35 mouse cellular contexts compared by ENCODE assay signal in genomic region chr5:117682226-117682625, GRCm38 (mm10).
"Had no signal": no experiment of that assay in that cellular context is flagged by ENCODE, and none has a peak within 500 bp of the region (broad histone marks: within the 10 kb centered on the region; RNA-seq: fewer than 3 reads in every experiment).

No protein-coding gene starts in this region.

- H3K36me3 ChIP-seq: heart, embryonic 10.5 days; heart, embryonic 12.5 days; heart, embryonic 13.5 days; heart, embryonic 15.5 days; hindbrain, embryonic 10.5 days; hindbrain, embryonic 12.5 days; hindbrain, embryonic 13.5 days; hindbrain, embryonic 15.5 days; intestine, embryonic 15.5 days; kidney, embryonic 15.5 days had no signal

- H3K27me3 ChIP-seq: hindbrain, embryonic 12.5 days; hindbrain, embryonic 13.5 days; hindbrain, embryonic 15.5 days; intestine, embryonic 15.5 days; kidney, embryonic 15.5 days had no signal

- H3K4me3 ChIP-seq: heart, embryonic 10.5 days; heart, embryonic 12.5 days; heart, embryonic 13.5 days; heart, embryonic 15.5 days; hindbrain, embryonic 10.5 days; hindbrain, embryonic 12.5 days; hindbrain, embryonic 13.5 days; hindbrain, embryonic 15.5 days; intestine, embryonic 15.5 days; kidney, embryonic 15.5 days; layer of hippocampus, adult 2 months had no signal

- DNase-seq: heart, postnatal 10 days; heart, postnatal 14 days; heart, postnatal 36 days; heart, postnatal 4 days; kidney, adult 11 months; kidney, adult 18-20 months; kidney, adult 2 months; kidney, adult 8-10 months; kidney, adult 9 months; kidney, postnatal 10 days; kidney, postnatal 14 days; kidney, postnatal 25 days; kidney, postnatal 36 days; kidney, postnatal 4 days; layer of hippocampus, adult 9-11 months; layer of hippocampus, postnatal 36 days had no signal

- H3K27ac ChIP-seq: heart, embryonic 10.5 days; heart, embryonic 13.5 days; heart, embryonic 15.5 days; hindbrain, embryonic 10.5 days; hindbrain, embryonic 12.5 days; hindbrain, embryonic 13.5 days; hindbrain, embryonic 14.5 days; hindbrain, embryonic 15.5 days; hindbrain, postnatal 0 days; intestine, embryonic 15.5 days; kidney, embryonic 15.5 days; kidney, postnatal 0 days; layer of hippocampus, adult 2 months had no signal

- ATAC-seq: hindbrain, embryonic 16.5 days; hindbrain, postnatal 0 days; inflammation-experienced regulatory T-cells, adult 6 months; intestine, embryonic 15.5 days; intestine, embryonic 16.5 days; intestine, postnatal 0 days had no signal

- H3K9ac ChIP-seq: heart, embryonic 12.5 days; heart, embryonic 13.5 days; heart, embryonic 15.5 days; hindbrain, embryonic 12.5 days; hindbrain, embryonic 13.5 days; hindbrain, embryonic 14.5 days; hindbrain, embryonic 15.5 days; intestine, embryonic 15.5 days; kidney, embryonic 15.5 days had no signal

- H3K9me3 ChIP-seq: heart, embryonic 10.5 days; heart, embryonic 12.5 days; heart, embryonic 13.5 days; heart, embryonic 15.5 days; hindbrain, embryonic 10.5 days; hindbrain, embryonic 12.5 days; hindbrain, embryonic 13.5 days; hindbrain, embryonic 15.5 days; intestine, embryonic 15.5 days; kidney, embryonic 15.5 days had no signal

- H3K4me2 ChIP-seq: heart, embryonic 11.5 days; heart, embryonic 12.5 days; heart, embryonic 13.5 days; heart, embryonic 15.5 days; hindbrain, embryonic 12.5 days; hindbrain, embryonic 13.5 days; hindbrain, embryonic 14.5 days; hindbrain, embryonic 15.5 days; intestine, embryonic 15.5 days; kidney, embryonic 15.5 days had no signal

- H3K4me1 ChIP-seq: heart, embryonic 10.5 days; heart, embryonic 12.5 days; heart, embryonic 13.5 days; heart, embryonic 15.5 days; hindbrain, embryonic 12.5 days; hindbrain, embryonic 13.5 days; hindbrain, embryonic 15.5 days; intestine, embryonic 15.5 days had no signal
